Mouse (Mus musculus) left cerebral cortex, adult 9 months (tissue): Measurements from ENCODE around the gene Atg9b.

Source experiments
- DNase-seq, 2 experiments: peaks; one replicate each; pipeline ENCODE4 v3.0.0; 2022; ENCODE audit warnings: low spot score in 2 of 2

The Atg9b gene

DNA sequence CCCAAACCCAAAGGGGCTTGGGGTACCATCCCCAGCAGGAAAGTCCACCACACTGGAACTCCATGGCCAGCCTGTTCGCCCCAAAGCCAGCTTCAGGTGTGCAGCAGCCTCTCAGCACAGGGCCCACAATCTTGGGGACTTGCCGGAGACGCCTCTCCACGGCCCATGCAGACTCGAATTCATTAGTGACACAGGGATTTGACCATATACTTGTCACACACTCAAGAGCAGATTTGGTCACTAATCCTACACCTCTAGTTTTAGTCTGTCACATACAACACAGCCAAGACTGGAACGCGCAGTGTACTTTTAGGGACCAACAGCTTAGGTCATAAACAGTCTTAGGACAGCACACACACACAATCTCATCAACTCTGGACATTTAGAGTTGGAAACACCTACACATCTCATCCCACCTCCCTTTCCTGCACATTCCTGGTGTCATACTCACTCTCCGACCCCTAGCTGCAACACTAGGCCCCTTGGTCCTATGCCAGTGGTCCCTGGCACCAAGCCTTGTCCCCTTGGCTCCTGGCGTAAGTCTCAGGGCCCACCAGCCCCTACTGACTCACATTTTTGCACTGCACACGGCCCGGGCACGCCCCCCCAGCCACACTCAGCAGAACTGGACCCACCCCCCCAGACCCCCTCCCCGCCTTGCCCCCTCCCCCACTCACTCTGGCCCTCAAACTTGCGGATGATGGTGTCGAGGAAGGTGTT is 41.3 kb downstream of the Atg9b start:
- no peak for DNase-seq

DNA sequence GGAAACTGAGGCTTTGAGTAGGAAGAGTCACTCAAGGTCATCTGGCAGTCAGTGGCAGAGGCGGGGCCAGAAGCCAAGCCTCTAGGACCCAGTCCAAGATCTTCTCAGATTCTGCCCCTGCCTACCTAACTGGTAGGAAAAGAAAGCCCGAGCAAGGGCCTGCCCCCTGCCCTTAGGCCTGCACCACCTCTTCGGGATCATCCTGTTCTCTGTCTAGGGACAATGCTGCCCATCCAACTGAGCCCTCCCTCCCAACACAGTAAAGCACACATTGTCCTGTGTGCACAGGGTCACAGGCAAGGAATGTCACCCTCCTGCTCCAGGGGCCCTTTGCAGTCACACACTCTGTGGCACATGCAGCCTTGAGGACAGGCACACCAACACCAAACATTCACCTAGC is 41.9 kb downstream of the Atg9b start:
- no peak for DNase-seq

DNA sequence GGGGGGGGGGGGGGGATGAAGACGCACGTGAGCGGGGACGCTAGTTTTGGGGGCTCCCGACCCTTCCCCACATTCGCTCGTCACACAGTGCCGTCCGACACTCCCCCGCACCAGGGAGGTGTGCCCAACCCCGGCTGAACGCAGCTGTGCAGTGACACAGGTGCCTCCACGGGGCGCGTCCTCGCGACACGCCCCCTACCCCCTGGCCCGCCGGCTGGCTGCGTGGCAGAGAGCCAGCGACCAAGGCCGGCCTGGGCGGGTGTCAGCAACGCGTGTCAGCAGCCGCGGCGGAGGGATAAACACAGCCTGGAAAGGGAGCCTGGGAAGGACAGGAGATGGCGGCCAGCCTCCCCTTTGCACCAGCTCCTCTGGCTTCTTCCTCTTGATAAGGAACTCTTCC is 43.4 kb downstream of the Atg9b start:
- no peak for DNase-seq

DNA sequence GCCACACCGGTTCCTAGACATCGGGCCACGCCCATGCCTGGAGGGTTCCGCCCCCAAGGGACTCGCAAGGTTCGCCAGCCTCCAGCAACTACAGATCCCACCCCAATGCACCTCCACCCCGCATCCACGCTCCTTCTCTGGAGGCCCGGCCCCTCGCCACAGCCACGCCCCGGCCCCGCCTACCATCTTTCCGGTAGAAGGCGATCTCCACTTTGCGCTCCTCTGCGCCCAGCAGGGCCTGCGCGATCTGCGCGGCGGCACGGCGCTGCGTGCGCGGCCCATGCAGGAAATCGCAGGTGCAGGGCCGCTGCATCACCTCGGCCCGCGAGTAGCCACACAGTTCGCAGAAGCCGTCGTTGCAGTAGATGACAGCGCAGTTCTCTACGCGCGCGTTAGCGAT is 43.8 kb downstream of the Atg9b start:
- peak in 1 of 2 experiments; percentile 63 for DNase-seq

DNA sequence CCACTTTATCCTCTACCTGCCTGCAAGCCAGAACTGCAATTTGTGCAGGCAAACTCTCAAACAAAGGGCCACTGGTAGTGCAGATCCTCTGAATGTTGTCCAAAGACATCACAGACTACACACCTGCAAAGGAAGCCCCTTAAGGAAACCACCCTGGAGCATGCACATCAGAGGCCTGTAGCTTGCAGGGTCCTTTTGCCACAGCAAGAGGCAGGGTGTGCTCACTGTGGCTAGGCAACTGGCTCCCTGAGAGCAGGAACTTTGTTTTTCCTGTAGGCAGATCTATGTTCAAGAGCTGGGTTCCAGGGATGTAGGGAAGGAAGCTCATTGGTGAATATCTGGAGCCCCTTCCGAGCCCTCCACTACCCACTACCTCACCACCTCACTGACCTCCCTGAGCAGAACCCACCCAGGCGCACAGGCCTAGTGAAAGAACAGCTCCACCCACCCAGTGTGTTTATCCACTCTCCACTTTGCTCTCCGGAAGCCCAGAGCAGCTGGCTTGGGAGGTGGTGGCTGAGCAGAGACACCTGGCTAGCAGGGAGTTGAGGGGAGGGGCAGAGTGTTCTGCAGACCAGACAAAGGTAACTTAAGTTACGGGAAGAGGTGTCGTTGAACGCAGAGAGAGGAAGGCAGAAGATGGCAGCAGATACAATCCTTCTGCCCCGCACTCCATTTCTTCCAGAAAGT is 44.6 kb downstream of the Atg9b start:
- DNase-seq = no peak

DNA sequence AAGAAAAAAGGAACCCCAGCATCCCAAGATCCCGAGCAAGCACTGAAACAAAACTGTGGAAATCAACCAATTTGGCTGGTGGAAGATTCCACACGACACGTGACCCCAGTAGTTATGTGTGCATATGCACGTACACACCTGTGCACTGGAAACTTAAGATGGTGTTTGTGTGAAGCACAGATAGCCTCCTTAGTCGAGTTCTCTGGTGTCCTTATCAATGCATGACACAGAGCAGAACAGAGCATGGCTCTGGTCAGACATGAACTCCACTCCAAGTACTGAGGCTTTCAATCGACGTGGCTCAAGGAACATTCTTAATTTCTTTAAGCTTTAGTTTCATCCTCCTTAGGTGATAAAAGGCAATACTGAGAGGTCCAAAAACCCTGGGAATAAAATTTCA is 45.6 kb downstream of the Atg9b start:
- DNase-seq = no peak

DNA sequence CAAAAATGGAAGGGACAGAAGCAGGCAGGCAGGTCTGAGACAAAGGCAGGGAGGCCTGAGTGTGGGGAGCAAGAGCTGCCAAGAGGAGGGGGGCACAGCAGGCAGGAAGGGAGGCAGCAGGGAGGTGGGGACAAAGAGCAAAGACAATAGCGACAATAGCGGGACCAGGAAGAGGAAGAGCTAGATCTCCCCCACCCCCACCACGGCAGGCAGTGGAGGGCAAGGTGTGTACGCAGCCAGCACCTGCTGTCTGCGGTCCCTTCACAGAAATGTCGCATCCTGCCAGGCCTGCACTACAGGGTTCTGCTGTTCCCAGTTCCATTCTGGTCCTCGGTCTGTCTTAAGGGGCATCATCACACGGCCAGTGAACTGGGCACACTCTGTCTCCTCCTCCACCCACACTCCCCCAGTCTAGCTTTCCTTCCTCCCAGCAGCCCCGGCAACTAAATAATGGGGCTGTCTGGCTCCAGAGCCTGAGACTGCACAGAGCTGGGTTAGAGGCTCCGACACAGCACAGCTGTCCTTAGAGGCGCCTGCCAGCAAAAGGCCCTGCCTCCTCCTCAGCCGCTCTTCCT is 47.4 kb downstream of the Atg9b start:
- no peak for DNase-seq

DNA sequence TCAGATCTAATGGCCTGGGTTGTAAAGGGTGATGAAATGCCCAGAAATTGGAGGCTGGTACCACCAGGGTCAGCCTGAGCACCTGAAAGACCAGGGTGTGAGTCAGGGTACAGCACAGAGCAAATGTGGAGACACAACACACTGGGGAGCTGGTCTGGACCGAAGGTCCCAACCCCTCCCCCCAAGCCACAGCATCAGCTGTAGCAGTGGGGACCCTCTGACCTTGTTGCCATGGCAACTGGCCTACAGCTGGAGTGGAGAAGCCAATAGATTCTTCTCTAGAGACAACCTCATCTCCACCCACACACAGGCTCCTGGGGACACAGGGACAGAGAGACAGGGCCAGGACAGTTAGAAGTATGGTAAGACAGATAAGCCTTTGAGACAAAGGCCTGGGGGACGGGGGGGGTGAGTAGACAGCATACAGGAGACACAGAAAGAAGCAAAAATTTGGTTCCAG is 47.9 kb downstream of the Atg9b start:
- no peak for DNase-seq

DNA sequence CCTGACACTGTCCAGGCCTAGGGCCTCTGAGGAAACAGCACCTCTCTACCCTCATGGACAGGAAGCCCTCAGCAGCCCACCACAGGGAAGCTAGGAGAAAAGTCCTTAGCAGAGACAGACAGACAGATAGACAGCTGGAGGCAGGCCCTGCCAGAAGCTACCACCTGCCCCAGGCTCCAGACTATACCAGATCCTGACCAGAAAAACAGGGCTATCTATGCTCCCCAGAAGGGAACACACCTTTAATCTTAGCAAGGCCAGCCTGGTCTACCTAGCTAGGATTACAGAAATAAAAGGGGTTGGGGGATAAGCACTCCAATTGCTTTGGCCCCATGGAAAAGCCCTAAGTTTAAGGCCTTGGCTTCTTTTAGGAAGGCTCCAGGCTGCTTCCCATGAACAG is 48.6 kb downstream of the Atg9b start:
- no peak for DNase-seq

DNA sequence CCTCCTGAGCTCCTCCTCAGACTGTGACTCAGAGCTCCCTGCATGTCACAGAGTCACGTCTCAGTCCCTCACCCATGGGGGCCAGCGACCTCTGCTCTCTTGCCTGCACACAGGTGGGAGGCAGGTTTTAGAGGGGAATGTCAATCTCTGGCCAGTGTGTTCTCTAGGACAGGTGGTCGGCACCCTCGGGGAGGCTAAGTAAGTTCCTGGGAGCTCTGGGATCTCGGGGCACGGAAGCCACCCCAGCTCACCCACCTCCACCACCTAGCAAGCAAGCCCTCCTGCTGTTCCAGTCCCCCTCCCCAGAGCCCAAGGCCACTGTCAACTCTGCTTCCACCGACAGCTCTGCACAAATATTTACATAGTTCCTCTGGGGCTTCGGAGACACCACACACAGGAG is 49.0 kb downstream of the Atg9b start:
- DNase-seq = no peak

DNA sequence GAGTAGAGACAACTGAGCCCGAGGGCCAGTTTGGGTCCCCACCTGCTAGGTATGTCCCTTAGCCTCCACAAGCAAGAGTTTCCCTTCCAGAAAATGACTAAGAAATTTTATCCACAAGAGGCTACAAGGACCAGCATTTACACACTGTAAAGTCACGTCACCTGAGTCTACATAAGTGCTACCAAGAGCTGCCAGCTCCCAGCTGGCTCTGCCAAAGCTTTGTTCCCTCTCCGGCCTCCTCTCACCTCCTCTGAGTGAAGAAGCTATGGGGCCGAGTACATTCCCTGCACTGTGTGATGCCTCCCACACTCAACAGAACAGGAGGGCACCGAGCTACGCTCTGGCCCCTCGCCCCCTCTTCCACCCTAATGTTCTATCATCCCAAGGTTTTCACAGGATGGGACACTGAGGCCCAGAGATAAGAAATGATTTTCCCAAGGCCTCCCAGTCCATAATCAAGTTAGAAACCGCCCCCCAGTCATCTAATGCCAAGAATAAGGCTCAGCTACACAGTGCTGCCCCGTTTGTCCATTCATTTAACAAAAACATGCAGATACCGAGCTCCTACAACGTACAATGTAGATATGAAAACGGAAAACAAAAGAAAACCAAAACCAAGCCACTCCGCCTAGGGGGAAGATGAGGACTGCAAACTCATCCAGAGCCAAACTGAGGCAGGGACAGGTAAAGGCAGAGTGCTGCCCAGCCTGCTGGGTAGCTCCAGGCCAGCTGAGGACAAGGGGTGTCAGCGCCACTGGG is 49.6 kb downstream of the Atg9b start:
- no peak for DNase-seq

DNA sequence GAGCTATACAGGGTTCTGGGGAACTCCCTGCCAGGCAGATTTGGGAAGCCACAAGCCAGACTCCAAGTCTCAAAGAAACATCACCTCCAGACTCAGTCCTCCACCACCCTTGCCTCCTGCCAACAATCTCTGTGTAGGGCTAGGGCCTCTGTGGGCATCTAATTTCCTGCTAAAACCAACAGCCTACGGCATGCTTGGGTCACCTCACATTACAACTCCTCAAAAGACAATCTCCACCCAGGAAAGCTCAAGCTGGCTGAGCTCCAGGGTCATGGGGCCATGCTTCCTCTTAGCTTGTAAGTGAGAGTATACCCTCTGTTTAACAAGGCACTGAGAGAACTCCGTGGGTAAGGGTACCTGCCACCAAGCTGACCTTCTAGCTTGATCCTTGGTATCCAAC is 54.1 kb downstream of the Atg9b start:
- DNase-seq = no peak

DNA sequence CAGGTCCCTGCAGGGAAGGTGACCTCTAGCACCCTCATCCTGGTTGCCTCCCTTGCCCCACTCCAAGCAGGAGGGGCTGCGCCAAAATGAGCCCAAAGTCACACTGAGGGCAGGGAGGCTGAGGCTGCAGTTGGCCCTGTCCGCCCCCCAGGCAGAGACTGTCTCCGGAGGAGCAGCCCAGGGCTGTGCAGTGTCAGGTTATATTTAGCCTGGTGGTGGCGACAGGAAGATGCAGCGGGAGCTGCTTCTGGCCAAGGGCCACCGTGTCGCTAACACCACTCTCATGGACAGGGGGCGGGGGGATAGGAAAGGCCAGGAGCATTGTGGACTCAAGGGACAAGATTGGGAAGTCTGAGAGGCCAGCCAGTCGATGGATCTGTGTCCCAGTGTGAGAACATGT is 54.6 kb downstream of the Atg9b start:
- no peak for DNase-seq

DNA sequence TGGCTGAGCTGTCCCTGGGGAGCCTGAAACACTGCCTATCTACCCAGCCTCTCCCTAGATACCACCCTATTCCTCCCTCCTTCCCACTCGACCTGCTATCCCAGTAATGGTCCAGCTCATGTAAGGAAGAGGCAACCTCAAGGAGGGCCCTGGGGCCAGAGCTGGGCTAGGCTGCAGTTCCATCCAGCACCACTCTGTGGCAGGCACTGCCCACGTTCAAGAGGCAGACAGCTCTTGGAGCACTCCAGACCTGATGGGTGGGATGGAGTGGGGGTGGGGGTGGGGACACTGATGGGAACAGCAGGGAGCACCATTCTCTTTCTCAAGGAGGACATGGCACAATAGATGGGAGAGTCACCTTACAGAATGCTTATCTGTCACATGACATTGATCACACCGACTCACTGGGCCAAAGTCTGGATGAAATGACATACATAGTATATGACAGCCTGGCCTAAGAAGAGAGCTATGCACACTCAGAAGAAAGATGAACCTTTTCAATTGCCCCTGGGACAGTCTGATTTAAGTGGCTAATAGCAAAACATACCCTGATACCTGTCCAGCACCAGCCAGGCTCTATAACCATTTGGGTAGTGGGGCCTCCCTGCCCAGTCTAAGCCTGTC is 55.9 kb downstream of the Atg9b start:
- no peak for DNase-seq

DNA sequence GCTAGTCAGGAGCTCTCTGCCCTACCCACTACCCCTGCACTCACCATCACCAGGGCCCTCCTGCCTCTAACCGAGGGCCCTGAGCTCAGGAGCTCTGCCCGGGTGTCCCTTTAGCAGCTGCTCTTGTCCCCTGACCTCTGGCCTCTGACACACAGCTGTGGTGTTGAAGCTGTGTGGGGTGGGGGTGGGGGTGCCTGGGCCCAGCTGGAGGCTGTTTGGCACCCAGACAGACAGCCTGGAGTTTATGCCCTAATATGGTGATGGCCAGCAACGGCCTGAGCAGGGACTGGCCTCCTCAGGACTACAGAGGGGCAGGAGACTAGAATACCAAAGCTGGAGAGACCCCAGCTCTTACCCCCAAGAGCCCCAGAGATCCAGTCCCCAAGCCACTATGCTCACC is 57.2 kb downstream of the Atg9b start:
- DNase-seq = no peak
